Mouse (Mus musculus) layer of hippocampus, postnatal 25 days (tissue): ENCODE data around the gene Glrp1. TPM values are rescaled to one million over a fixed set of nuclear protein-coding genes. Genes with fewer than 3 reads are reported as not detected.

Experiments used
- DNase-seq, 2 experiments: peaks; one replicate each; pipeline ENCODE4 v3.0.0; 2022; ENCODE audit warnings: mixed read lengths in 2 of 2, low spot score in 1 of 2; ENCODE audit errors: extremely low spot score in 1 of 2
- total RNA-seq, 2 experiments: library from RNA; stranded (reverse); gene quantifications; 2 replicates each; pipeline ENCODE4 v1.2.3; 2021

The Glrp1 gene
- total RNA-seq, 2 experiments from 2014 or later = not detected

GRCm38 (mm10) chr1:88499230-88499737 lies 10.6 kb downstream of the Glrp1 start:
- no peak for DNase-seq

GRCm38 (mm10) chr1:88497407-88497806 lies 12.5 kb downstream of the Glrp1 start:
- no peak for DNase-seq

- DNase-seq = no peak
Observed at GRCm38 (mm10) chr1:88492415-88492814, 17.5 kb downstream of the Glrp1 start.

- no peak for DNase-seq
Observed at GRCm38 (mm10) chr1:88491617-88492378, 18.1 kb downstream of the Glrp1 start.

- DNase-seq = no peak
Observed at GRCm38 (mm10) chr1:88490164-88490563, 19.7 kb downstream of the Glrp1 start.

DNA sequence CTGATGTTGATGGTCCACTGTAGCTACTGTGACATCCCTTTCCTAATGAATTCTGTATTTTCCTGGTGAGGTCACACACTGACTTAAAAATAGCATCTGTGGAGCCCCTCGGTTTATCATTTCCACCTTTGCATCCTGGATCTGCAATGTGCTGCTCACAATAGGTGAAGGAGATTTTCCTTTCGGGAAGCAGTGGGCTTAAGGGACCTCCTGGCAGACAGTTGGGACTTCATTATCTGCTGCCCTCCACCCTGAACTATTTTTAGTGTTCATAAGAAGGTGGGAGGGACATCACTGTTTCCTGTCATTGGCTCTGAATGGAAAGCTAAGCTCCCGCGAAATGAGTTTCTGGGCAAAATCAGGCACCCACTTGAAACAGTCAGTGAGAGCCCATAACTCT lies 20.9 kb downstream of the Glrp1 start:
- DNase-seq = no peak

DNA sequence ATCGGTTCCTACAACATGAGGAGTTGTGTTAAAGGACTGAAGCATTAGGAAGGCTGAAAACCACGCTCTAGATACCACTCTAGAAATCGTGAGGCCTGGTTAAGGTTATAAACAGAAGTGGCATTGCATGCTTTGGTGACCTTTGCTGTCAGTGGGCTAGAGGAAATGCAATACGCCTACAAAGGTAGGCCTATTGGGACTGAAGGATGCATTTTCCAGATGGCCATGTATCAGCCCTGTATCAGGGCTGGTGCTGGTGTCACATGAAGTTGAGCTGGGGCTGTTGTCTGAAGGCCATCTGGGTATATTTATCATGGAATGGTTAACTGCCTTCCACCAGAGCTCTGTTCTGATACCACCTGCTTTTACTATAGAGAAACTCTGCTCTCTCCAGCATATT lies 23.5 kb downstream of the Glrp1 start:
- no peak for DNase-seq

DNA sequence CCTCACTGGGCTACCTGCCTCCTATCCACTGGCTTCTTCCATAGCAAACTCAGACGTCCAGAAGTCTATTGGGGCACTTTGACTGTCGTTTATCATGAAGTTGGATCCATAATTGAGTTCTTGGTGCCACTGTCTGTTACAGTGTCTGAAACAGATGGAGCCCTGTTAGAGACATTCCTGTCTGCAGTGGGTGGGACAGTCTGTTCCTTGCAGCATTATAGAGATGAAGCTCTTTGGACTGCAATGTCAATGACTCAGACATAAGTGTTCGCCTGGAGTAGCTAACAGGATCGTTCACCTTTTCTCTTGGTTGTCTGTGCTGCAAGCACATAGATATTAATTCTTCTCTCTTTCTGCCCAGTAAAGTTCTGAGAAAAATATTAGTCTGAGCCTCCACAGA lies 25.8 kb downstream of the Glrp1 start:
- DNase-seq = no peak

- no peak for DNase-seq
Observed at GRCm38 (mm10) chr1:88482142-88483099, 27.4 kb downstream of the Glrp1 start.

GRCm38 (mm10) chr1:88480594-88480993 lies 29.3 kb downstream of the Glrp1 start:
- DNase-seq = no peak

DNA sequence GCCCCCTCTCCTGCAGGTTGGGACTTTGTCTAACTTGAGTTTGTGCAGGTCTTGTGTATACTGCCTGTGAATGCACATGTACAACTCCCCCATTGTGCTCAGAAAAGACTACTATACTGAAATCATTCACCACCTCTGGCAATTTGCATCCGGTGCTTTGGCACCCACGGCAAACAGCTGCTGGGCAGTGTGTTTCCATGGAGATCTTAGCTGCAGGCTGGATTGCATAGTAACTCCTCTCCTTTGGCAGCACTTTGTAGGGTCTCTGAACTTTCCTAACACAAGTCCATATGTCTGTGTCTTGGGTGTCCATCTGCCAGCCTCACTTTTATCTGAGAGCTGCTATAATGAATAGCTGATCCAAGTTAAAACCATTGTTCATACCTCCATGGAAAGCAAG lies 31.7 kb downstream of the Glrp1 start:
- no peak for DNase-seq

DNA sequence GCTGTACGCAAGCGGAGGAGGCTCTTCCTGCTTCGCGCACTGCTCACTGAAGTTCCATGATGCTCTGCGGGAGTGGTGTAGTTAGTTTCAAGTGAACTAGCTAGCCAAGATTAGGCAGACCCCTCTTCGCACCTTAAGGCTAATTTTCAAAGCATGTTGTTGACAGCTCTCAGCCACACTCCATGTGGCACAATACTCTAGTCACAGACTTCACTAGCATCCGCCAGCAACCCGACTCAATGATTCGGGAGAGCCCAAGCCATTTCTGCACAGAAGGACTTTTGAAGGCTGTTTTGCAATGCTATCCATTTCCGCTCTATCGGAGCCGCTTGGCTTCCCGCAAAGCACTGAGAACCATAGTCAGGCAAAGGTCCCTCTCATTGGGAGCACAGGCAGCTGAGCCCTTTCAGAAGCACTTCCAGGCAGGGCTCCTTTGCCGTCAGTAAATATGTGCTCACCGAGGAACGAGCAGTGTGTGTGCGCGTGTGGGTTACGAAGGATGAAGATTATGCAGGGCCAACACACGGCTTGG lies 33.2 kb downstream of the Glrp1 start:
- DNase-seq = no peak

DNA sequence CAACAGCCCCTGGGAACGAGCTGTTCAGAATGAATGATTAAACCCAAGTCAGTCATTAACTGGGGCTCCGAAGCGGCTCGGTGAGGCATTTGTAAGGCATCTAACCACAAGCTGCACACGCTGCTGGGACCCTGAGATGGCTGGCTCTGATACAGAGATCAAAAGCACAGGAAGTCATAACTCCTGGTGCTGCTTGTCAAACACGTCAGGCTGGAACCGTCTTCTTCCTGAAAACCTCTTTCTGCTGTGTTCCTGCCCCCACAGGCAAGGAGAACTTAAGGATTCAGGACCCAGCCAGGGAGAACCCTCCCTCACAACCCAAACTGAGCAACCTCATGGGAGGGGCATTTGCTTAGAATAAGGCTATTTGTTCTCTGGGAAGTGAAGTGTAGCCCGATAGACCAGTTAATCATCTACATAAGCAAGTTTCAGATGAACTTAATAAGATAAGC lies 34.3 kb downstream of the Glrp1 start:
- DNase-seq = no peak

- DNase-seq = no peak
Observed at GRCm38 (mm10) chr1:88474598-88474997, 35.3 kb downstream of the Glrp1 start.

GRCm38 (mm10) chr1:88473899-88474298 lies 36.0 kb downstream of the Glrp1 start:
- DNase-seq = no peak

DNA sequence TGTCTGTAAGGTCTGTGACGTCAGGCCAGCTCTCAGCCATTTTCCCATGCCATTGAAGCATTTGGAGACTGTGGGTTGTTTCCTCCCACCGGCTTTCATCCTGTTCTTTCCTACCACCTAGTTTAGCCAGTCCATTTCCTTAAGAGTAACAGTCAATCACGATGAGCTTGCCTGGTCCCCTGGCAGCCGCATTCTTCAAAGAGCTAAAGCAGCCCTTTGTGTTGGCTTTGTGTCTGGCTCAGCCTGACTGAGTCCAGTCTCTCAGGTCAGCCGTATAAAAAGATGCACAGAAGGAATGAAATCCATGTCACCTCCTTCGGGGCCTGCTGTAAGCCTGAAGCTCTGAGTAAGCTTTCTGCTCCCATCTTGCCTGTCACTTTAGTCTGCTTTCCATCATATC lies 37.6 kb downstream of the Glrp1 start:
- DNase-seq = no peak

DNA sequence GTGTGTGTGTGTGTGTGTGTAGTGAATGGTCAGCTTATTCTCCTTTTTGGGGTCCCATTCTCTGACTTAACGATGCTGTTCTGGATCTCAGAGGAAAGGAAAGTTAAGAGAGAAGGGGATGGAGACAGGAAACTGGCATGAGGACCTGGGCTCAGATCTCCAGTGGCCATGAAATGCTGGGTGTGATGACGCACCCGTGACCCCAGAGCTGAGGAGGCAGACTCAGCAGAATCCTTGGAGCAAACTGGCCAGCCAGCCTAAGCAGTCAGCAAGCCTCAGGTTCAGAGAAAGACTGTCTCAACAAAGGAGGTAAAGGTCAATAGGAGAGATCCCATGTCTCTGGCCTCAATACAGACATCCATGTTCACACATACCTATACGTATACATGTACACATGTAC lies 40.1 kb downstream of the Glrp1 start:
- DNase-seq = no peak

DNA sequence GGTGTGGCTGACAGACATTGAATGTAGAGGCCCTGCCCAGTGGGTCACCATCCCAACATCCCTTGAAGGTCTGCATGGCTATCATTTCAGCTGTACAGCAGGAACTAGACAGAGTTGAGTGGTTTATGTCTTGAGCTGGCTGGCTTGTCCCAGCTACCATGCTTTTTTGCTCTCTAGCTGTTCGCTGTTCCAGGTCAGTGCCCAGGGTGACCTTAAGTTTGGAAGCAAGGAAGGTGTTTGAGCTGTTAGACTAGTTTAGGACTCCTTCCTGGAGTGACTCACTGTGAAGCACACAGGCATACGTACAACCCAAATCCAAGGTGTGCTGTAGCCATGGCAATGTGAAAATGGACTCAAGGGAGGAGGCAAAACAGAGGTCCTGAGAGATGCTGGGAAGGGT lies 41.5 kb downstream of the Glrp1 start:
- DNase-seq = no peak

DNA sequence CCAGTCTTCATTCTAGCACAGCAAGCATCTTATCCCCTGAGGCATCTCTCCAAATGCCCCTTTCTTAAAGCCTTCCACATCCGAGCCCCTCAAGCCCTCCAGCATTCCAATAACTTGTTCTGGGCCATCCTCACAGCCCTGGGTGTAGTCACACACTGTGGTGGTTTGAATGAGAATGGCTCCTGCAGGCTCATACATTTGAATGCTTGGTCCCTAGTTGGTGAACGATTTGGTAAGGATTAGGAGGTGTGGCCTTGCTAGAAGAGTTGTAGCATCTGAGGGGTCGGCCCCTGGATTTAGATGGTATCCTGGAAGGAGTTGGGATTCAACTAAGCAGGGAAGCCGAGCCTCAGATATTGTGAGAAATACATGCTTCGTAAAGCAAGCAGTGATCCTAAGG lies 42.0 kb downstream of the Glrp1 start:
- no peak for DNase-seq

DNA sequence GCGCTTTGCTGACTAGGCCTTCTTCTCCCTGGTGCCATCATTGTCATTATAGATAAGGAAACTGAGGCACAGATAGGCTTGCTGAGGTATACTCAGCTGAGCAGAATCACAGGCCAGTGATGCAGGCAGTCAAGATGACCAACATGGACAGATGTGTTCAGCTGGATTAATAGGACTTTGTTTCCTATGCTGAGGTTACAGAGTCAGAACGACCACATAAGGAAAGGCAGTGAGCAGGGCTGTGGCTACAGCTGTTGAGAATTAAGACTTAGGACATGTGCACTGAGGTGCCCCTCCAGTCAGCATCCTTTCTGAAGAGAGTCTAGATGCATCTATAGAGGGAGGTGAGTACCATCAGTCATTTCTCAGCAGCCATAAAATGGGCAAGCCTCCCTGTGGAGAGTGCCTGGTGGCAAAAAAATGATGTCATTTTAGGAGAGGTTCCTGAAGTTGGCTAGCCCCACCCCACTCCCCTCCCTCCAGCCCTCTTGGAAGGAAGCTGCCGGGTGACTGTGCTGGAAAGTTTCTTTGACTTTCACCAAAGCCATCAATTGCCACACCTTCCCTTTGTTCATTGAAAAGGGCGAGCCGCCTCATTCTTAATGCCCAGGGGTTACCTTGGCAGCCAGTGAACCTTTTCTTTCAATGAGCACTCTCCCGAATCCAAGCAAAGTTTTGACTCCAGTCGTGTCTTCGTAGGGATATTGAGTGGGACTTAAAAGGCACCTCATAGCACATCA lies 43.4 kb downstream of the Glrp1 start:
- no peak for DNase-seq
